Mouse (Mus musculus) heart, adult 2 months (tissue): ENCODE measurements at regions not wholly inside any gene's neighbourhood (a gene's known extent, or its start where the extent isn't known, plus 50 kb on each side); places are given as distances from the start of the nearest gene placed in this dataset.

Source experiments
- DNase-seq, 2 experiments: peaks; one replicate each; pipeline ENCODE4 v3.0.0; 2021
- H3K27ac ChIP-seq: fragments of 200-600 bp; 2 replicates; pipeline ENCODE4 v1.8.1; 2022
- H3K27me3 ChIP-seq: fragments of 200-500 bp; 2 replicates; pipeline ENCODE4 v1.6.1; 2012; ENCODE audit warnings: mild to moderate bottlenecking, low read length, inconsistent platforms, mixed read lengths; ENCODE audit not compliant: control insufficient read depth, insufficient read depth
- H3K36me3 ChIP-seq: fragments of 200-500 bp; 2 replicates; pipeline ENCODE4 v1.6.1; 2012; ENCODE audit warnings: low read length, inconsistent platforms; ENCODE audit not compliant: control insufficient read depth, insufficient read depth
- H3K4me1 ChIP-seq: fragments of 200-500 bp; 2 replicates; pipeline ENCODE4 v1.6.1; 2011; ENCODE audit warnings: low read length; ENCODE audit not compliant: control insufficient read depth, insufficient read depth
- H3K4me3 ChIP-seq: fragments of 200-600 bp; 2 replicates; pipeline ENCODE4 v1.8.1; 2022
- H3K79me2 ChIP-seq: fragments of 200-500 bp; replicated peaks from 2 replicates; pipeline ENCODE4 v1.6.1; 2012; ENCODE audit warnings: mild to moderate bottlenecking, inconsistent platforms, low read length, moderate library complexity, mixed read lengths; ENCODE audit not compliant: control insufficient read depth, insufficient read depth
- H3K9ac ChIP-seq: fragments of 200-500 bp; 2 replicates; pipeline ENCODE4 v1.6.1; 2012; ENCODE audit warnings: low read depth, mild to moderate bottlenecking, control low read depth, inconsistent platforms, low read length, mixed read lengths
- CTCF ChIP-seq: fragments of 200-600 bp; IDR thresholded peaks from 2 replicates; pipeline ENCODE4 v1.8.1; 2022; ENCODE audit warnings: antibody characterized with exemption, mild to moderate bottlenecking, moderate library complexity
- EP300 ChIP-seq: fragments of 200-500 bp; IDR thresholded peaks from 2 replicates; pipeline ENCODE4 v1.6.1; 2011; ENCODE audit warnings: low read depth, low read length, control low read depth; ENCODE audit not compliant: insufficient read depth
- POLR2A ChIP-seq: fragments of 200-500 bp; IDR thresholded peaks from 2 replicates; pipeline ENCODE4 v1.6.1; 2011; ENCODE audit warnings: mild to moderate bottlenecking, low read depth, low read length, control low read depth; ENCODE audit not compliant: insufficient read depth
- WGBS: fragments of 180-500 bp; shearing (Covaris S2); methylation state at CpG from one replicate; pipeline ENCODE4 v1.1.7; 2018; 5-methylcytosine and 5-hydroxymethylcytosine counted together
- intact Hi-C: fragments of 180-260 bp; cut with DNase I; formaldehyde crosslinking; loops from one replicate; pipeline ENCODE4 v1.15.1; 2025

DNA sequence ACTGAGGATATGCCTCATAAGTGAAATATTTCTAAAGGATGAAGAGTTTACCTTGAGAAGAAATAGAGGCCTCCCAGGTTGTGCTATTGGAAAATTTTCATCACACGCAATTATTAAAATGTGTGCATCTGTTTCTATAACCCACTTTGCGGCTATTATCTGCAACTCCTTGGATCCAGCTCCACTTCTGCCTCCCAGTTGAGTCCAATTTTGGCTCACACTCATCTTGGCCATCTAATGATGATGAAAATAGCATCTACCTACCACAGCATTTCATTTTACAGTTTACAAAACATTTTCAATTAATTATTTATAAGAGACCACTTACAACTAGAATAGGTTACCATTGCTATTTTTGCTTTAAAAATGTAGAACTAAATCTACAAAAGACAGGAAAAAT is 554.3 kb upstream of the Sptlc3 start:
- intact Hi-C loops = no loop called here
- Histone ChIP-seq H3K27ac (no peak overlapping the region), H3K27me3 (no peaks in the 10 kb centered on the region), H3K9ac (no peak overlapping the region), H3K79me2 (no peaks in the 10 kb centered on the region), H3K4me3 (no peak overlapping the region), H3K36me3 (no peaks in the 10 kb centered on the region), H3K4me1 (no peaks in the 10 kb centered on the region)
- DNase-seq = no peak
- 74% methylated on average over 2 of the region's 2 CpGs for WGBS
- no peak for TF ChIP-seq POLR2A
- no peak for TF ChIP-seq CTCF
- TF ChIP-seq EP300 = no peak

DNA sequence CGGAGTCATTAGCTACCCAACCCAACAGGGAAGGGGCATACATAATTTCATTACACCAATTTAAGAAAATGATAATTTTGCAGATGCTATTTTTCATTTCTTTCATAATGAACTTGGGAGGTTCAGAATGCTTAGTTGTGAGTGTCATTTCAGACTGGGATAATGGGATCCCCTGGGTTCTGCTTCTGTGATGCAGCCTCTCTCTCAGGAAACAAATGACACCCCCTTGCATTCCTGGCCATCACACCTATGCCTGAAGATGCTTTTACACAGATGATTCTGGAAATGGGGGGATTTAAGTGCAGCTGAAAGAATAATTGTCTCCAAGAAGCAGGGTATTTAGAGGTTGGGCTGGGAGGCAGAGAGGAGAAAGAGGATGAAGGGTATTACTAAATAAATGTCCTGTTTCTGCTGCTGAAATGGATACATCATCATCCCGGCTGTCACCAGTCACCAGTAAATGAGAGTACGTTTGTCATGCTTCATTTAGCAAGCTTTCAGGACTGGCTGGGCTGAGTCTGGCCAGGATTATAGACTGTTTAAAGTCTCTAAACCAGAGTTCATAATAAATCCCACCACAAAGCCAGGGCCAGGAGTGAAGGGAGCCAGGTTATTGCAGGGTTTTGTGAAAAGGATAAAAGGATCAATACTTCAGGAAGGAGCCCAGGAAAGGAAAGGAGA is 527.5 kb upstream of the Sptlc3 start:
- intact Hi-C loops = no loop called here
- H3K27ac ChIP-seq = no peak overlapping the region
- H3K27me3 ChIP-seq = no peaks in the 10 kb centered on the region
- H3K79me2 ChIP-seq = no peaks in the 10 kb centered on the region
- DNase-seq = no peak
- H3K4me3 ChIP-seq = no peak overlapping the region
- H3K9ac ChIP-seq = no peak overlapping the region
- no peaks in the 10 kb centered on the region for H3K36me3 ChIP-seq
- whole genome bisulfite sequencing = 58% methylated on average over 3 of the region's 3 CpGs
- no peaks in the 10 kb centered on the region for H3K4me1 ChIP-seq
- TF ChIP-seq EP300 (no peak), CTCF (no peak), POLR2A (no peak)

DNA sequence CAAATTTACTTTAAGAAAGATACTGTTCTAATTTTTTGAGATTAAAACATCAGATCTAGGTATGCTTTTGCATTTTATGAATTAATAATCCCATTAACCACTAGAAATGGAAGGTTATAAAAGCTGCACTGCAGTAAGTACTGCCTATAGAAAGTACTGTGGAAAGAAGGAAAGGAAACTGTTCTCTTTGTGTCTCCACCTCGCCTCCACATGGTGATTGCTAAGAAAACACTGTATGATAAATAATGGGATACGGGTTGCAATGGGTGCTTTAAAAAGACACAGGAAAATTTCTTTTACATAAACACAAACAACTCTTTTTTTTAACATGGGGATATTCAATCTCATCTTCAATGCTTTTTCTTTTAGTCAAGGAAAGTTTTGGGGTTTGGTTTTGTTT is 519.2 kb upstream of the Sptlc3 start:
- intact Hi-C loops = no loop called here
- H3K27ac ChIP-seq = no peak overlapping the region
- no peaks in the 10 kb centered on the region for H3K4me1 ChIP-seq
- H3K36me3 ChIP-seq = no peaks in the 10 kb centered on the region
- H3K9ac ChIP-seq = no peak overlapping the region
- no peak for TF ChIP-seq CTCF
- TF ChIP-seq POLR2A = no peak
- no peak for TF ChIP-seq EP300
- H3K4me3 ChIP-seq = no peak overlapping the region
- DNase-seq = no peak
- H3K79me2 ChIP-seq = no peaks in the 10 kb centered on the region
- H3K27me3 ChIP-seq = no peaks in the 10 kb centered on the region
- WGBS = 21% methylated on average over 2 of the region's 2 CpGs

DNA sequence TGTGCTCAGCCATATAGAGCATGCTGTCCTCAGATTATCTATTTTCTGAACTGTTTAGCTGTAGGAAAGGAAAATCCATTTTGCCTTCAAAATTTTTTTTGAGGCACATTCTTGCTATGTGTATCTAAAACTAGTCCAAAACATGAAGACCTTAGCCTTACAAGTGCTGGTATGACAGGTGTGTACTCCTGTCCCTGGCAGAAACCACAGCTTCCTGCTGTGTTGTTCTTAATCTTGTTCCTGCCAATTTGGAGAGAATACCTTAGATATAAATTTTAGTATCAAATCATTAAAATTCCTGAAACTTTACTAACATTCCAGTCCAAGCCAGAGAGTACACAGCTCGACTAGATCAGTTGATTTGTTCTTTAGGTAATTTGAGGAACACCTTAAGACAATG is 503.7 kb upstream of the Sptlc3 start:
- Histone ChIP-seq H3K36me3 (no peaks in the 10 kb centered on the region), H3K9ac (no peak overlapping the region), H3K4me3 (no peak overlapping the region), H3K4me1 (no peaks in the 10 kb centered on the region), H3K27ac (no peak overlapping the region), H3K27me3 (no peaks in the 10 kb centered on the region), H3K79me2 (no peaks in the 10 kb centered on the region)
- intact Hi-C loops = no loop called here
- WGBS = 14% methylated on average over 1 of the region's 1 CpGs
- no peak for TF ChIP-seq POLR2A
- TF ChIP-seq EP300 = no peak
- no peak for TF ChIP-seq CTCF
- DNase-seq = no peak

DNA sequence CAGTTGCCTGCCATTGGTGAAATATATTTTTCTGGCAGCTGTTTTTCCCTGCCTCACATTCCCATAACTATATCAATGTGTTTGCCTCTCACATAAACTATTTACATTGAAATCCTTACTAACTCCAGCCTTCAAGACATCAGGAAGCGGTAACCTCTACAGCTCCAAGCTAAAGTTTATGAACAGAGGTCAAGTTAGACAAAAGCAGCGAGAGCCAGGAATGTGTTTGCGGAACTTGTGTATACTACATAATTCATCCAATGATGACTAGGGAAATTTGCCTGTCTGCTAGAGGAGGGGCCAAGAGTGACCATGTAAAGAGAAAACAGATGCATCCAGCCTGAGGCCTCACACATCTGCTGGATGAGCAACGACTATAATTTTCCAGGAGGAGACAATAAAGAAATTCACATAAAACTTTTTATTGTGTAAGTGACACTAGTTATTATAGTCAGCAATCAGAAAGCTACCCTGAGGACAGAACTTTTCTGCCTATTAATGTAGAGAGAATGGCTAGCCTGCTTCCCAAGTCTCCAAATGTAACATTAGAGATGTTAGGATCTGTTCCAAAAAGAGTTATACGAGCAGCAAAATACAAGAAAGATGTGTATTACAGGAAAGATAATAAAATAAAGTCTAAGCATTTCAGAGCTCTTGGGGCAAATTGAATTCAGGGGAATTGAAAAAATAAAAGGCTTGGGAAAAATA is 461.5 kb upstream of the Sptlc3 start:
- Histone ChIP-seq H3K9ac (no peak overlapping the region), H3K79me2 (no peaks in the 10 kb centered on the region), H3K4me3 (no peak overlapping the region), H3K27ac (no peak overlapping the region), H3K36me3 (no peaks in the 10 kb centered on the region), H3K4me1 (no peaks in the 10 kb centered on the region), H3K27me3 (no peaks in the 10 kb centered on the region)
- intact Hi-C loops = no loop called here
- 77% methylated on average over 5 of the region's 5 CpGs for WGBS
- TF ChIP-seq POLR2A (no peak), EP300 (no peak), CTCF (no peak)
- no peak for DNase-seq

DNA sequence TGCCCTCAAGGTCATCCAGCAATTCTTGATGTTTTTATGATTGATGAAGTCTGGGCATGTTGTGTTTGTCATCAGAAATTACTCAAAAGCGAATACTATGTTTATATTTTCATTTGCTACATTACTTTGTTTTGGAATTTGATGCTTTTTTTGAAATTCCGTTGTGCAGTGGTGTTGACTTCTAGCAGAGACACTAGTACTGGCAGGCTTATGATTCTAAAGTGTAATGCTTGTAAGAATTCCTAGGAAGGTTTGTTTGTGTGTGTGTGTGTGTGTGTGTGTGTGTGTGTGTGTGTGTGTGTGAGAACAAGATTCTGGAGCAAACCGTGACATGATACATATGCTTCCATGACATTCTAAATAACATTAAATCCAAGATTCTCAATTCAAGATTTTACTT is 458.9 kb upstream of the Sptlc3 start:
- WGBS = 64% methylated on average over 3 of the region's 3 CpGs
- H3K36me3 ChIP-seq = no peaks in the 10 kb centered on the region
- TF ChIP-seq CTCF = no peak
- no peaks in the 10 kb centered on the region for H3K27me3 ChIP-seq
- no peak overlapping the region for H3K4me3 ChIP-seq
- no peaks in the 10 kb centered on the region for H3K4me1 ChIP-seq
- no peak overlapping the region for H3K27ac ChIP-seq
- intact Hi-C loops = no loop called here
- DNase-seq = no peak
- no peaks in the 10 kb centered on the region for H3K79me2 ChIP-seq
- no peak overlapping the region for H3K9ac ChIP-seq
